Mouse (Mus musculus) cerebellum, postnatal 14 days (tissue): ENCODE results near the gene Sptlc2.

Source experiments
- DNase-seq, 2 experiments: peaks; one replicate each; pipeline ENCODE4 v3.0.0; 2021; ENCODE audit warnings: mixed read lengths in 2 of 2

The Sptlc2 gene

DNA sequence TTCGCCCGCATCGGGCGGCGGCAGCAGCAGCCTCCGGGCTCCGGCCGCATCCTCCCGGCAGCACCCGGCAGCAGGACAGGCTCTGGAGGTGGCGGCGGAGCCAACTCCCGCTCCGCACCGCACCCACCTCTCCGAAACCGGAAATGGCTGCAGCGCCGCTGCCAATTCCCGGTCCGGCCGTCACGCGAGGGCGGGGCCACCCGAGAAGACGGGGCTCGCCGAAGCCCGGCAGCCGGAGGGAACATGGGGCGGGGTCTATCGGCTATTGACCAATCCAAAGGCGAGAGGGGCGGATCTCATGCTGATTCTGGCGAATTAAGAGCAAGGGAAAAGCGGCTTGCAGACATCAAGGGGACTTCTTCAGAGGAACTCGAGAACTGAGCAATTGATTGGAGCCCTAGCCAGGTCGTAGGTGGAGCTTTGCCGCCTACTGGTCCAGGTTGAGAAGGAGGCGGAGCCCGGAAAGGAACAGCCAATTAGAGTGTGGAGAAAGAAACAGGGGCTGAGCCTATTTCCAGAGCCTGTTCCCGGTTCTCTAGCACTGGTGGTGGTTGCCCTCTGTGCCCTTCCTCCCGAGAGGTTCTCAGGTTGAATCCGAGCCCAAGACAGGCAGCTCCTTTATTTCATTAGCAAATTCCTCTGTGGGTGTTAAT, at the start of gene Sptlc2:
Sptlc2 (minus strand) TSS at position 234 of the 653 bp plus-strand sequence.
- DNase-seq: peak; percentile 99 to 100

DNA sequence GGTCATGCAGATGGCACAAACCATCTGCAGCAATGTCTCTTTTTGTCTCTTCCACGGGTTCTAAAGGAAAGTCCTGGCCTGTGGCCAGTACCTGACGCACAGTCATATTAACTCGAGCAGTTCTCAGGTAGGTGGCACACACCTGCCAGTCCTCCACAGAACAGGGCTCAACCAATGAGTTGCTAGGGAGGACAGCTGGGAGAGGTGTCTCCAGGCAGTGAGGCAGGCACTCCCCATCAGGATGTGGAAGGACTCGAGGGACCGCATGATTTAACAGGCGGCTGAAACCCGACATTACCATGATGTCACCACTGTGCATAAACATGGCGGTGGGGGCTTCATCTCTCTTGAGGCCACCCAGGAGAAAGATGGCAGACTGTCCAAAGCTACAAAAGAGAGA, 40.7 kb upstream of the Sptlc2 start:
- no peak for DNase-seq

DNA sequence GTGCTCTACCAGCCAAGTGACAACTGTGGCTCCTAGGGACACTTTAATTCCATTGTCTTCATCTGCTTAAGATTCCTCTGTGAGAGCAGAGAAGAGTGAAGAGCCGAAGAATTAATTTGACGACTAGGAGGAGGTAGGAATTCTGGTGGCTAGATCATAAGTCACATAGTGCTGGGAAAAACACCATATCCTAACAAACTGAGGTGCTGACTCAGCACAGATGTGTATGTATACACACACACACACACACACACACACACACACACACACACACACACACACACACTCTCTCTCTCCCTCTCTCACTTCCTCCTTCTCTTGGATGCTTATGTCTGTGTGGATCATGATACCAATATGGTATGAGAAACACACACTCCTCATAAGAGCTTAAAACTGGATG, 40.1 kb upstream of the Sptlc2 start:
- DNase-seq: no peak

GRCm38 (mm10) chr12:87426354-87427031, 38.3 kb upstream of the Sptlc2 start:
- DNase-seq: no peak

GRCm38 (mm10) chr12:87424516-87424915, 36.4 kb upstream of the Sptlc2 start:
- no peak for DNase-seq

- DNase-seq: no peak
Observed at GRCm38 (mm10) chr12:87423700-87424099, 35.5 kb upstream of the Sptlc2 start.

- DNase-seq: peak in 1 of 2 experiments; percentile 16
Observed at GRCm38 (mm10) chr12:87421708-87422507, 33.8 kb upstream of the Sptlc2 start.

- DNase-seq: no peak
Observed at GRCm38 (mm10) chr12:87419974-87420485, 31.9 kb upstream of the Sptlc2 start.

DNA sequence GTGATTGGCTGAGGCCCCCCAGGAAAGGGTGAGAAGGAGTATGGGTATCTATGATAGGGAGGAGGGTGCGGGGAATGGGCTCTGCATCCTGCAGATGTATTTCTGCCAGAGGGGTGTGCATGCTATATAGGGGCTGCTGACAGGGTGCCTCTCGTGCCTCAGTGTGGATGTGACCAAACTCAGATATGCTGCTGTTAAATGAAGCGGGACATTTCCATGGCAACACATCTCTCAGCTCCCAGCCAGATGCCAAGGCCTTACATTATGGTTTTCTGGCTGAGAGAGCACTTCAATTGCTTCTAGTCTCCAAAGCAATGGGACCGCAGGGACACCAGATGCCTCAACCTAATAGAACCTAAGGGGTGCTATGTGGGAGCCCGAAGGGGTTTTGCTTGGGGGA, 30.8 kb upstream of the Sptlc2 start:
- DNase-seq: peak; percentile 12 to 20

DNA sequence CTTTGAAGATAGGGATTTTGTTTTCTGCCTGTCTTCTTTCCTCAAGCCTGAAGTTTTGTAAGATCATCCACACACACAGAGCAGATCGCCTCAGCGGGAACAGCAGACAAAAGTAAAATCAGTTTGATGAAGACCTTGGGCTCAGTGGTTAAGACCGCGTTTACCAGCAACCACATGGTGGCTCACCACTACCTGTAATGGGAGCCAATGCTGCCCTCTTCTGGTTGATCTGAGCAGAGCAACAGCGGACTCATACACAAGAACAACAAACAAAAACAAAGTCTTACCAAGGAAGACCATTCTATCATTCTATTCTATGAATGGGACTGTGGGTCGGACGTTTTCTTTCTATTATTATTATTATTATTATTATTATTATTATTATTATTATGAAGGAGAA, 28.5 kb upstream of the Sptlc2 start:
- peak; percentile 51 to 72 for DNase-seq

DNA sequence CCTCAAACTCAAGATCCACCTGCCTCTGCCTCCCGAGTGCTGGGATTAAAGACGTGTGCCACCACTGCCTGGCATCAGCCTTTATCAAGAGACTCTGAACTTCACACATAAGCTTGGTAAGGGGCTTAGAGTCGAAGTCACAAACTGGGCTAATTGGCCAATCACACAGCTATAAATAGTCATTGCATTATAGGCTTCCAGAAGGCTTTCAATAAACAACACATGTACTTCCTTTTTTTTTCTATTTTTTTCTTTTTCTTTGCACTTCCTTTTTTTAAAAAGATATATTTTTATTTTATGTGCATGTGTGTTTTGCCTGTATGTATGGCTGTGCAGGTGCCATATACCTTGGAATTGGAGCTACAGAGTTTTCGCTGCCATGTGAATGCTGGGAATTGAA, 27.2 kb upstream of the Sptlc2 start:
- DNase-seq: no peak

- DNase-seq: peak; percentile 82 to 88
Observed at GRCm38 (mm10) chr12:87413179-87413790, 25.1 kb upstream of the Sptlc2 start.

DNA sequence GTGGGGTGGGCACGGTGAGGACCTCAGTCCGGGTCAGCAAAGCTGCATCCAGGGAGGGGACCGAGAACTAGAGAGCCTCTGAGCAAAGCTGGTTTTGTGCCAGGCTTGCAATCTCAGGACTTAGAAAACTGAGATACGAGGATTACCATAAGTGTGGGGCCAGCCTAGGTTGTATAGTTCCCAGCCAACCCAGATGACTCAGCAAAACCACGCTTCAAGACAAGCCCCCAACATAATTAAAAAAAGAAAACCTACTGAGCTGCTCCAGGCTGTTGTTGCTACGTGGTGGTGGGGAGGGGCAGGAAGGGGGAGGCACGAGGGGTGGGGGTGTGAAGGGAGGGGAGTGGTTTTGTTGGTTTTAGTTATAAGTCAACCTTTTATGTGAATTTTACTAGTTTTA, 22.8 kb upstream of the Sptlc2 start:
- no peak for DNase-seq

GRCm38 (mm10) chr12:87409123-87409522, 21.0 kb upstream of the Sptlc2 start:
- no peak for DNase-seq

- no peak for DNase-seq
Observed at GRCm38 (mm10) chr12:87407869-87408605, 19.9 kb upstream of the Sptlc2 start.

DNA sequence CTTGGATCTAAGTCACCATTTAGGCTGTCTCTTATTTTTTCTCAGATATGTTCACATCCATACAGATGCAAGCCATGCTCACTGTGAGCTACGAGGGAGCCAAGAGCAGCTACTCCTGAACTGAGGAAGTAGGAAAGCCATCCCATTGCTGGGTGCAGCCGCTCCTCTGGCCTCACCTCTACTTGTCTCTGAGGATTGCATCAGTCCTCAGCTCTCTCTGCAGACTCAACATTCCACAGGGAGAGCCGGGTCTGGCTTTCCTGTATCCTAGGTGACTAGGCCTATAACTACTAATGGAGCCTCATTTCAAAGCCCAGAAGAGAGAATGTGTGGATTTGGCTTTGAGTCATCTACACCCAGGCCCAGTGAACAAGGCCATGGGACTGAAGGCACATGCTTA, 17.6 kb upstream of the Sptlc2 start:
- DNase-seq: no peak

DNA sequence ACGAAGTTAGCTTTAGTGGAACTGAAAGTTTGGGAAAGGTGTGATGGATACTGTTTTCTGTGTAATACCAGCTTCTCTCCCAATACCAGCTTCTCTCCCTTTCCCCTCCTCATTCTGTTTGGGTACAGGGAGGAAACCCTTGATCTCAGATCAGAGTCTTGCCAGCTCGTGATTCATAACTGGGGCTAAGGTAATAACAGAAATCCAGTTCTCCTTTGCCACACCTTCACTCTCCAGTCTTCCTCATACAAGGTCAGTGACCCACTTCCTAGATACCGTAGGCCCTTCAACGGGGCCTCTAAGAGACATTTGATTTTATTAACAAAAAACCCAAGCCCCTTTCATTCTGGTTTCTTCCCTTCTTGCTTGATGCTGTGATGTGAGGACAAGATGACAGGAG, 17.0 kb upstream of the Sptlc2 start:
- no peak for DNase-seq

DNA sequence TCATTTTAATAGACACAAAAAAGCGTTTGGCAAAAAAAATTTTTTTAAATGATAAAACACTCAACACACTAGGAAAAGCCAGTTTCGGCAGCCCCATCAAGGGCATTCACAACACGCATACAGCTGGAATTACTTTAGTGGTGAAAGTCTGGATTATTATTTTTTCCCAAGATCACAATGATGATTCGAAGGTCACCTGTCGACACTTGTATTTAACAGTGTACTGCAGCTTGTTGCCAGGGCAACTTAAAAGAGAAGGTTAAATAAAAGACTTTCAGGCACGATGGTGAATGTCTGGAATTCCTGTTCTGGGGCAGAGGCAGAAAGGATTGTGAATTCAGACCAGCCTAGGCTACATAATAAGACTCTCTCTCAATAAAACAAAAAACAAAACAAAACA, 13.7 kb upstream of the Sptlc2 start:
- no peak for DNase-seq

DNA sequence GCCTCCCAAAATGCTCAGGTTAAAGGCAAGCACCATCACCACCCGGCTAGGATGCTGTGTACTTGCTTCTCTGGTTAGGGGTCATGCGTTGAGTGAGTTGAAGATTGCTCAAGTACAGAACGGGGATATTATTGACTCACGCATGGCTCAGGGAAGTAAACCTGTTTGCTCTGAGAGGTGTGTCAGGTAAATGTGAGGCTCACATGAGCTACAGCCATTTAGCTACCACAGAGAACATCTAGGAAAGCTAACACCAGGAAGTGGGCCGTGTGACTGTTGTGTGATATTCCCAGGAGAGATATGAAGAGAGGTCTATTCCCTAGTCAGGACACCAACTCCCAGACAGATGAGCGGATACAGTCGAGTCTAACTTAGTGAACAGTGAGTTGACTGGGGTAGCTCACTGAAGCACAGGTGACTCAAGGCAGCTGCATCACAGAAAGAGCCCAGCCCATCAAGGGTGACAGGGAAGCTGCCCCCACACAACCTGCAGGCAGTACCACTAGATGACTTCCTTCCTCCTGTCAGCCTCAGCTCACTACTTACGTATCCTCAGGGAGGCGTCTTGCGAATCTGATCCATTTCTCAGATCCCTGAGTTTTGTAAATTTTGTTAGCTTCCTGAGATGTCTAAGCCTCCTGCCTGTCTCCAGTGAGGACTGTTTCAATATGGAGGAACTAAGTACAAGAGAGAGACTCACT, 11.1 kb upstream of the Sptlc2 start:
- no peak for DNase-seq

DNA sequence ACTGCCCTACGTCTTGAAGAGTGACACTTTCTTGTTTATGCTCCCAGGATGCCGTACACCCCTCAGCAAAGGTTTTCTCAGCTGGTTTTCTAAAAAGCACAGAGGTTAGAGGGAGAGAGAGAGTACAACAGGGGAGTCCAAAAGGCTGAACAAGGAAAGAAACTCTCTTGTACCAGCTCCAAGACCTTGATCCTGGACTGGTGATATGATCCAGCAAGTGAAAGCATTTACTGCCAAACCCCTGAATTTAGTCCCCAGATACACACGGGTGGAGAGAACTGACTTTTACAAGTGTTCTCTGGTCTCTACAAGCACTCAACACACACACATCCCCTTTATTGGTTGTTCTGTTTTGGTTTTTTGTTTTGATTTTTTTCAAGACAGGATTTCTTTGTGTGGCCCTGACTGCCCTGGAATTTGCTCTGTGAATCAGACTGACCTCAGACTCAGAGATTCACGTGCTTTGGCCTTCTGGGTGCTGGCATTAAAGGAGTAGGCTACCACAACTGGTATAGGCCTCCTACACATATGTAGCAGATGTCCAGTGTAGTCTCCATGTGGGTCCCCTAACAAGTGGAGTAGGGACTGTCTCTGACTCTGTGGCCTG, 9.8 kb upstream of the Sptlc2 start:
- no peak for DNase-seq

DNA sequence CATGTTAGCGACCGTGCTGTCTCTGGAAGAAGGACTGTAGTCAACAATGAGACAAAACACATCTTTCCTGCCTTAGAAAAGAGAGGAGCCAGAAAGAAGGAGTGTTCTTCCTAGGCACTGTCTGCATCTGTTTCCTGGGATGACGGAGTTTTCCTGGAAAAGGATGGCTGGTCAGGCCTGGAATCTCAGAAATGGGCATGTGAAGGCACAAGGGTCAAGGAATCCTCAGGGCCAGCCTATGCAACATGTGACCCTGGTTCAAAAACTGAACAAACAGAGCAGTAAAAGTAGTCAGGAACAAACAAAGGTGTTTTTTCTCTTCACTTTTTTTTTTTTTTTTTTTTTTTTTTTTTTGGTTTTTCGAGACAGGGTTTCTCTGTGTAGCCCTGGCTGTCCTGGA, 9.0 kb upstream of the Sptlc2 start:
- DNase-seq: no peak
